Mouse (Mus musculus) myocyte (in vitro differentiated cells): ENCODE measurements around the gene Fbxw8. TPM values are rescaled to one million over a fixed set of nuclear protein-coding genes. Genes with fewer than 3 reads are reported as not detected.

Source experiments
- H3K27me3 ChIP-seq: one replicate; pipeline ENCODE4 v1.6.1; 2011; ENCODE audit not compliant: control insufficient read depth, insufficient read depth, insufficient read length
- H3K36me3 ChIP-seq: one replicate; pipeline ENCODE4 v1.6.1; 2011; ENCODE audit not compliant: control insufficient read depth, insufficient read depth
- H3K4me2 ChIP-seq: one replicate; pipeline ENCODE4 v1.6.1; 2011; ENCODE audit warnings: low read depth, control low read depth
- H3K4me3 ChIP-seq: one replicate; pipeline ENCODE4 v1.5.1; 2011; ENCODE audit warnings: mild to moderate bottlenecking, control low read depth, moderate library complexity
- H3K79me2 ChIP-seq: one replicate; pipeline ENCODE4 v1.6.1; 2011; ENCODE audit not compliant: control insufficient read depth, insufficient read depth
- H3ac ChIP-seq: one replicate; pipeline ENCODE4 v1.6.1; 2011; ENCODE audit not compliant: control insufficient read depth, insufficient read length
- CEBPB ChIP-seq: IDR thresholded peaks from 2 replicates; pipeline ENCODE4 v1.6.1; 2011; ENCODE audit warnings: mild to moderate bottlenecking, moderate library complexity; ENCODE audit not compliant: poor library complexity, insufficient read depth, severe bottlenecking
- E2F4 ChIP-seq: IDR thresholded peaks from one replicate; pipeline ENCODE4 v1.6.1; 2011; ENCODE audit warnings: mild to moderate bottlenecking, control low read depth, moderate library complexity; ENCODE audit not compliant: insufficient read depth
- MAX ChIP-seq: IDR thresholded peaks from one replicate; pipeline ENCODE4 v1.6.1; 2011; ENCODE audit warnings: low read depth, mild to moderate bottlenecking, control low read depth
- MYOD1 ChIP-seq, 3 experiments: IDR thresholded peaks; one replicate each; pipeline ENCODE4 v1.6.1; 2011; ENCODE audit warnings: control low read depth in 2 of 3, low read depth in 2 of 3, mild to moderate bottlenecking in 2 of 3, moderate library complexity in 1 of 3; ENCODE audit not compliant: insufficient read length in 2 of 3, control insufficient read depth in 1 of 3
- MYOG ChIP-seq, 3 experiments: IDR thresholded peaks; one replicate each; pipeline ENCODE4 v1.6.1; 2011; ENCODE audit warnings: control low read depth in 2 of 3, low read depth in 2 of 3, mild to moderate bottlenecking in 2 of 3; ENCODE audit not compliant: insufficient read length in 2 of 3, control insufficient read depth in 1 of 3, insufficient read depth in 1 of 3
- POLR2A ChIP-seq: IDR thresholded peaks from one replicate; pipeline ENCODE4 v1.6.1; 2011; ENCODE audit warnings: low read depth, mild to moderate bottlenecking, control low read depth, moderate library complexity; ENCODE audit not compliant: insufficient read length
- POLR2AphosphoS2 ChIP-seq: IDR thresholded peaks from one replicate; pipeline ENCODE4 v1.6.1; 2011; ENCODE audit warnings: low read depth, control low read depth; ENCODE audit not compliant: insufficient read length
- REST ChIP-seq: IDR thresholded peaks from one replicate; pipeline ENCODE4 v1.6.1; 2011; ENCODE audit warnings: mild to moderate bottlenecking, control low read depth, moderate library complexity; ENCODE audit not compliant: insufficient read depth, insufficient read length
- SRF ChIP-seq: IDR thresholded peaks from one replicate; pipeline ENCODE4 v1.6.1; 2011; ENCODE audit warnings: low read depth; ENCODE audit not compliant: control insufficient read depth, insufficient read length
- TCF12 ChIP-seq: IDR thresholded peaks from one replicate; pipeline ENCODE4 v1.6.1; 2011; ENCODE audit warnings: mild to moderate bottlenecking, control low read depth; ENCODE audit not compliant: poor library complexity, insufficient read depth, severe bottlenecking
- TCF3 ChIP-seq: IDR thresholded peaks from one replicate; pipeline ENCODE4 v1.6.1; 2011; ENCODE audit warnings: low read depth, control low read depth; ENCODE audit not compliant: insufficient read length
- USF1 ChIP-seq: IDR thresholded peaks from one replicate; pipeline ENCODE4 v1.6.1; 2011; ENCODE audit warnings: low read depth, mild to moderate bottlenecking, control low read depth, moderate library complexity
- polyA plus RNA-seq: library from polyadenylated mRNA; unstranded; fragments of >200 nt; fragmentation: generic; extraction: Trizol; gene quantifications from one replicate; pipeline ENCODE4 v1.2.1, GENCODE M21; 2012; ENCODE audit warnings: missing spikeins

The Fbxw8 gene
- polyA plus RNA-seq, 1 experiment, result 65.5 TPM

- H3K4me3 ChIP-seq, result no peak overlapping the region
- no peak overlapping the region for H3K4me2 ChIP-seq
- no peaks in the 10 kb centered on the region for H3K36me3 ChIP-seq
- no peaks in the 10 kb centered on the region for H3K27me3 ChIP-seq
- TF ChIP-seq MYOD1 (IDR thresholded peaks at IDR 0.05; ENCODE audit: control insufficient read depth in 1 of 3, insufficient read length in 2 of 3, low read depth in 2 of 3) (no peak), CEBPB (no peak), SRF (no peak), REST (no peak), USF1 (no peak), TCF12 (no peak)
- H3ac ChIP-seq, result no peak overlapping the region
- no peaks in the 10 kb centered on the region for H3K79me2 ChIP-seq
Measured at GRCm38 (mm10) chr5:118051981-118052662, 103.1 kb downstream of the Fbxw8 start.

GRCm38 (mm10) chr5:118050743-118051142 is 104.5 kb downstream of the Fbxw8 start:
- no peaks in the 10 kb centered on the region for H3K36me3 ChIP-seq
- no peaks in the 10 kb centered on the region for H3K79me2 ChIP-seq
- no peak overlapping the region for H3K4me3 ChIP-seq
- H3K4me2 ChIP-seq, result no peak overlapping the region
- H3ac ChIP-seq, result no peak overlapping the region
- H3K27me3 ChIP-seq, result no peaks in the 10 kb centered on the region
- TF ChIP-seq E2F4 (no peak), REST (no peak), CEBPB (no peak), MYOD1 (IDR thresholded peaks at IDR 0.05; ENCODE audit: control insufficient read depth in 1 of 3, insufficient read length in 2 of 3, low read depth in 2 of 3) (no peak), MYOG (IDR thresholded peaks at IDR 0.05; ENCODE audit: control insufficient read depth in 1 of 3, insufficient read depth in 1 of 3, insufficient read length in 2 of 3, low read depth in 2 of 3) (no peak), POLR2AphosphoS2 (no peak), TCF12 (no peak), TCF3 (no peak), USF1 (no peak), POLR2A (no peak), MAX (no peak), SRF (no peak)

- no peak overlapping the region for H3K4me2 ChIP-seq
- no peaks in the 10 kb centered on the region for H3K79me2 ChIP-seq
- TF ChIP-seq POLR2A (no peak), MAX (no peak), SRF (no peak), MYOD1 (IDR thresholded peaks at IDR 0.05; ENCODE audit: control insufficient read depth in 1 of 3, insufficient read length in 2 of 3, low read depth in 2 of 3) (no peak), E2F4 (no peak), POLR2AphosphoS2 (no peak), TCF12 (no peak)
- no peaks in the 10 kb centered on the region for H3K36me3 ChIP-seq
- no peak overlapping the region for H3K4me3 ChIP-seq
- no peak overlapping the region for H3ac ChIP-seq
- H3K27me3 ChIP-seq, result no peaks in the 10 kb centered on the region
Measured at GRCm38 (mm10) chr5:118048928-118049327, 106.3 kb downstream of the Fbxw8 start.

- H3ac ChIP-seq, result no peak overlapping the region
- no peaks in the 10 kb centered on the region for H3K36me3 ChIP-seq
- H3K79me2 ChIP-seq, result no peaks in the 10 kb centered on the region
- TF ChIP-seq TCF3 (no peak), MAX (no peak), REST (no peak), SRF (no peak), CEBPB (no peak), POLR2AphosphoS2 (no peak), MYOD1 (IDR thresholded peaks at IDR 0.05; ENCODE audit: control insufficient read depth in 1 of 3, insufficient read length in 2 of 3, low read depth in 2 of 3) (no peak), USF1 (no peak), E2F4 (no peak), POLR2A (no peak), TCF12 (no peak), MYOG (IDR thresholded peaks at IDR 0.05; ENCODE audit: control insufficient read depth in 1 of 3, insufficient read depth in 1 of 3, insufficient read length in 2 of 3, low read depth in 2 of 3) (no peak)
- no peaks in the 10 kb centered on the region for H3K27me3 ChIP-seq
- H3K4me2 ChIP-seq, result no peak overlapping the region
- no peak overlapping the region for H3K4me3 ChIP-seq
Measured at GRCm38 (mm10) chr5:118048412-118048811, 106.9 kb downstream of the Fbxw8 start.
